In the genomic region with DNA sequence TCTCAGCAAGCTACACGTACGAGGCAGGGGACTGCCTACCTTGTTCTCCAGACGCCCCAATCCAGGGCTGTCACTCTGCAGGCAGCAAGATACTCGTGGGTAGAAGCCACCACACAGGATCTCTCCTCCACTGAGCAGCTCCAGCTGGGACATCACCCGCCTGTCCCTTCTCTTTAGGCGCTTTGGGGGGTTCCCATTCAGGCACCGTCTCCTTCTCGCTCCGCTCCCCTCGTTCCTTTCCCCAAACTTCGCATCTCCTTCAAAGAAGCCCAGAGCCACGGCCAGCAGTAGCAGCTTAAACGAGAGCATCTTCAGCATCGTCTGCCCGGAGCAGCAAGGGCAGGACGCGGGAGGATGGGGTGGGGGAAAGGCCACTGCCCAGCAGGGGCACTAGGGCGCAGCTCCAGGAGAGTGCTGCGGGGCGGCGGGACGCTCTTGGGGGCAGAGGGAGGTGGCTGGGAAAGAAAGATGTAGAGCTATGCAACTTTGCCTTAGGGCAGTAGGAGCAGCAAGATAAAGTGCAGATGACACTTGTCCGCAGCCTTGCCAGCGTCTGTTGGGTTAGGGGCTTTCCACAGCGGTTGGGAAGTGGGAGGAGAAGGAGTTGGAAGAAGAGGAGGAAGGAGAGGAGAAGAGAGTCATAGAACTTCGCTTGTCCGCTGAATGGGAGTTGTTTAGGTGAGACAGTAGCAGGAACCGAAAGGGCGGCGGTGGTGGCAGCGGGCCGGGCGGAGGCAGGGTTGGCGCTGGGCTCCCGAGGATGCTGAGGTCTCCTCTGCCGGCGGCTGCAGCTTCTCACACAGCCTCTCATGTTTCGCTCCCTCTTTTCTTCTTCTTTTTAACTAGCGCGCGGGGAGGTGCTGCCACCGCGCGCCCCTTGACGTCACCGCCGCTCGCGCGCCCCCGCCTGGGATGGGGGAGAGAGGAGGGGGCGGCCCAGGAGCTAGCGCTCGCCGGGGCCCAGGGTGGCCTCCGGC, we compare ENCODE assay signal across 7 mouse cellular contexts. TPM values are rescaled to one million over a fixed set of nuclear protein-coding genes. Genes with fewer than 3 reads are reported as not detected.
DNase-seq lines count a peak whose midpoint lies in the region; ATAC-seq and TF ChIP-seq lines count a peak whose summit lies in the region.

A gene (minus strand): TSS at position 809 of the 977 bp plus-strand sequence.

- peak within 1 kb of the TSS; percentile 77 for H3ac ChIP-seq in C2C12 (ENCODE audit: control insufficient read depth, insufficient read length, low read depth)

- H3K36me3 ChIP-seq in C2C12 (ENCODE audit: control insufficient read depth, insufficient read depth), result no peaks in the 10 kb centered on the region
- H3K36me3 ChIP-seq in embryonic facial prominence, embryonic 12.5 days, result no peaks in the 10 kb centered on the region
- H3K36me3 ChIP-seq in hindbrain, embryonic 10.5 days, result no peaks in the 10 kb centered on the region
- H3K36me3 ChIP-seq in spleen, adult 2 months (ENCODE audit: control insufficient read depth, insufficient read depth, low read length), result no peaks in the 10 kb centered on the region

- TF ChIP-seq POLR2A in spleen, adult 2 months (IDR thresholded peaks at IDR 0.05; ENCODE audit: low read depth, low read length), result no peak

- WGBS in embryonic facial prominence, embryonic 12.5 days, result under 1% methylated on average over 41 of the region's 56 CpGs
- under 1% methylated on average over 38 of the region's 56 CpGs for WGBS in hindbrain, embryonic 10.5 days
- WGBS in spleen, adult 2 months, result 2% methylated on average over 38 of the region's 56 CpGs

- H3K27me3 ChIP-seq in C2C12 (ENCODE audit: control insufficient read depth, insufficient read depth, insufficient read length), result no peaks in the 10 kb centered on the region
- H3K27me3 ChIP-seq in embryonic facial prominence, embryonic 12.5 days, result peaks cover 11% of the 10 kb centered on the region
- H3K27me3 ChIP-seq in hindbrain, embryonic 10.5 days (ENCODE audit: insufficient read depth, poor library complexity, severe bottlenecking), result peaks cover 84% of the 10 kb centered on the region
- H3K27me3 ChIP-seq in spleen, adult 2 months (ENCODE audit: control insufficient read depth, insufficient read depth, low read length), result peaks cover 8% of the 10 kb centered on the region

- no peaks in the 10 kb centered on the region for H3K9me3 ChIP-seq in embryonic facial prominence, embryonic 12.5 days
- no peaks in the 10 kb centered on the region for H3K9me3 ChIP-seq in hindbrain, embryonic 10.5 days

- H3K79me3 ChIP-seq in C2C12 (ENCODE audit: low read depth), result peaks cover 6% of the 10 kb centered on the region

- intact Hi-C loops in left cerebral cortex, postnatal 36 days (cut with DNase I), result no loop called here

- peak; percentile 42 to 49 for DNase-seq in B cell, adult 2 months
- peak; percentile 55 for DNase-seq in hindbrain, embryonic 10.5 days (ENCODE audit: low spot score)
- DNase-seq in left cerebral cortex, postnatal 36 days (ENCODE audit: low spot score in 2 of 2), result peak; percentile 32 to 67
- no peak for DNase-seq in spleen, adult 2 months (ENCODE audit: low read depth in 1 of 2, low spot score in 2 of 2)

- H3K9ac ChIP-seq in embryonic facial prominence, embryonic 12.5 days, result peak within 1 kb of the TSS; percentile 52

- H3K79me2 ChIP-seq in C2C12 (ENCODE audit: control insufficient read depth, insufficient read depth), result peaks cover 15% of the 10 kb centered on the region

- H3K27ac ChIP-seq in embryonic facial prominence, embryonic 12.5 days, result no peak within 1 kb of the TSS
- H3K27ac ChIP-seq in hindbrain, embryonic 10.5 days, result peak within 1 kb of the TSS; percentile 66
- no peak within 1 kb of the TSS for H3K27ac ChIP-seq in spleen, adult 2 months (ENCODE audit: insufficient read depth, low read length)

- peak within 1 kb of the TSS; percentile 97 for H3K4me2 ChIP-seq in embryonic facial prominence, embryonic 12.5 days (replicated peaks)

- H3K4me3 ChIP-seq in C2C12 (ENCODE audit: insufficient read depth, poor library complexity, severe bottlenecking), result peak within 1 kb of the TSS; percentile 46
- peak within 1 kb of the TSS; percentile 52 for H3K4me3 ChIP-seq in embryonic facial prominence, embryonic 12.5 days
- H3K4me3 ChIP-seq in hindbrain, embryonic 10.5 days, result peak within 1 kb of the TSS; percentile 64
- peak within 1 kb of the TSS; percentile 35; the same call in 1 of the 2 replicates for H3K4me3 ChIP-seq in spleen, adult 2 months (ENCODE audit: extremely low read depth, insufficient read depth, insufficient read length)

- peak; percentile 79; the same call in 1 of the 2 replicates for ATAC-seq in embryonic facial prominence, embryonic 12.5 days (ENCODE audit: insufficient number of reproducible peaks, insufficient read depth, low FRiP score, low TSS enrichment)
- peak; percentile 79 for ATAC-seq in megakaryocyte progenitor cell, adult 5-6 weeks (replicated peaks; ENCODE audit: poor library complexity)

- peaks cover 26% of the 10 kb centered on the region for H3K4me1 ChIP-seq in embryonic facial prominence, embryonic 12.5 days
- peaks cover 50% of the 10 kb centered on the region for H3K4me1 ChIP-seq in hindbrain, embryonic 10.5 days (replicated peaks)
- peaks cover 7% of the 10 kb centered on the region for H3K4me1 ChIP-seq in spleen, adult 2 months (ENCODE audit: control insufficient read depth, insufficient read depth, insufficient read length)

- TF ChIP-seq CTCF in C2C12 (IDR thresholded peaks at IDR 0.05; ENCODE audit: control insufficient read depth, insufficient read depth, insufficient read length), result no peak
- no peak for TF ChIP-seq CTCF in spleen, adult 2 months (IDR thresholded peaks at IDR 0.05; ENCODE audit: extremely low read depth, insufficient read depth, insufficient read length, insufficient replicate concordance)

TF ChIP-seq in C2C12, 6 proteins besides CTCF, POLR2A, EP300 and RAD21:
- TF ChIP-seq MAX (IDR thresholded peaks at IDR 0.05) (no peak), MYOD1 (IDR thresholded peaks at IDR 0.05; ENCODE audit: control insufficient read depth, insufficient read length, low read depth) (no peak), USF1 (IDR thresholded peaks at IDR 0.05; ENCODE audit: low read depth) (no peak), MYOG (IDR thresholded peaks at IDR 0.05; ENCODE audit: control insufficient read depth, extremely low read depth, insufficient read length) (no peak)

RNA-seq across cellular contexts. Expression of the gene that starts here (rescaled TPM):
- polyA plus RNA-seq in C2C12 (2012; fragmentation: generic; extraction: Trizol), result 2.8 TPM
- polyA plus RNA-seq in embryonic facial prominence, embryonic 12.5 days (2016; fragmentation: Nextera tagmentation; extraction: Ambion mirVana), result 3.4 and 5.8 TPM in 2 replicates
- 2.9 and 3.1 TPM in 2 replicates for polyA plus RNA-seq in hindbrain, embryonic 10.5 days (2016; fragmentation: Nextera tagmentation; extraction: Ambion mirVana)
- total RNA-seq in left cerebral cortex, postnatal 36 days (2021), result 1 to 10 TPM; 4.3 to 4.5 TPM
- not detected in 2 replicates for total RNA-seq in megakaryocyte progenitor cell, adult 5-6 weeks (2015)
- total RNA-seq in megakaryocyte progenitor cell, adult 5-6 weeks (2017), result not detected in 2 replicates
- 0.02 TPM in 1 of 2 replicates, not detected in the other for polyA plus RNA-seq in spleen, adult 2 months (2012; rRNA removed)

Comparison
In these comparisons a context has a peak if more than half of its experiments do, and no peak if none do; other contexts are left out.
1. RNA of the gene that starts here (total RNA-seq): 4.3 to 4.5 TPM in left cerebral cortex, postnatal 36 days; not detected in megakaryocyte progenitor cell, adult 5-6 weeks; every median in the first group is over 4 times any median in the second.
2. Peak in ATAC-seq in megakaryocyte progenitor cell, adult 5-6 weeks; RNA of the gene not detected or under 1 TPM.
3. DNase-seq: peak in B cell, adult 2 months (2 of 2), hindbrain, embryonic 10.5 days (single experiment) and left cerebral cortex, postnatal 36 days (2 of 2); none in spleen, adult 2 months (0 of 2).
4. Peak in every context shown above with its lines, with median percentiles within 50 percentile points of each other: H3K4me3 ChIP-seq.